Mouse (Mus musculus) embryonic facial prominence, embryonic 14.5 days (tissue): Measurements from ENCODE around the gene Peak1. TPM values are rescaled to one million over a fixed set of nuclear protein-coding genes. Genes with fewer than 3 reads are reported as not detected.
A peak's percentile ranks its signal among the peaks of the same experiment; 100 is the strongest.

Experiments used
- ATAC-seq: fragments of 200-750 bp; cut with Nextera tagmentation; 2 replicates; pipeline ENCODE4 v1.8.0; 2017; ENCODE audit warnings: low read depth, moderate number of reproducible peaks, moderate TSS enrichment
- DNase-seq: peaks from one replicate; pipeline ENCODE4 v3.0.0-alpha.2; 2015; ENCODE audit warnings: low spot score
- H3K27ac ChIP-seq: fragments of 300-500 bp; sonication (generic); replicated peaks from 2 replicates; pipeline ENCODE4 v1.5.1; 2014; ENCODE audit warnings: low read depth, mild to moderate bottlenecking, low read length, moderate library complexity
- H3K27me3 ChIP-seq: fragments of 300-500 bp; sonication (generic); replicated peaks from 2 replicates; pipeline ENCODE4 v1.6.1; 2014; ENCODE audit warnings: low read length; ENCODE audit not compliant: control insufficient read depth, insufficient read depth
- H3K36me3 ChIP-seq: fragments of 300-500 bp; sonication (generic); 2 replicates; pipeline ENCODE4 v1.6.1; 2014; ENCODE audit warnings: low read length, mixed read lengths; ENCODE audit not compliant: control insufficient read depth, insufficient read depth
- H3K4me1 ChIP-seq: fragments of 300-500 bp; sonication (generic); 2 replicates; pipeline ENCODE4 v1.6.1; 2014; ENCODE audit warnings: antibody characterized with exemption, low read length; ENCODE audit not compliant: control insufficient read depth, insufficient read depth
- H3K4me2 ChIP-seq: fragments of 300-500 bp; sonication (generic); 2 replicates; pipeline ENCODE4 v1.6.1; 2014; ENCODE audit warnings: low read depth, mild to moderate bottlenecking, low read length, moderate library complexity, mixed read lengths
- H3K4me3 ChIP-seq: fragments of 300-500 bp; sonication (generic); 2 replicates; pipeline ENCODE4 v1.5.1; 2014; ENCODE audit warnings: low read depth, mild to moderate bottlenecking, low read length
- H3K9ac ChIP-seq: fragments of 300-500 bp; sonication (generic); 2 replicates; pipeline ENCODE4 v1.6.1; 2014; ENCODE audit warnings: low read depth, mild to moderate bottlenecking, low read length, moderate library complexity, mixed read lengths
- H3K9me3 ChIP-seq: fragments of 300-500 bp; sonication (generic); 2 replicates; pipeline ENCODE4 v1.6.1; 2016; ENCODE audit warnings: low read length; ENCODE audit not compliant: control insufficient read depth
- WGBS: fragments of 180-500 bp; shearing (Covaris S2); extraction: QIAGEN DNeasy Blood & Tissue Kit; methylation state at CpG from one replicate; pipeline ENCODE4 v1.1.7; 2014; 5-methylcytosine and 5-hydroxymethylcytosine counted together
- polyA plus RNA-seq: library from polyadenylated mRNA; unstranded; fragments of >200 nt; fragmentation: Nextera tagmentation; extraction: Ambion mirVana; gene quantifications from 2 replicates; pipeline ENCODE4 v1.2.1, GENCODE M21; 2014

Gene Peak1
- polyA plus RNA-seq, 1 experiment from 2014 or later = 15.8 TPM

GRCm38 (mm10) chr9:56271326-56272246, 146.3 kb downstream of the Peak1 start:
- ATAC-seq = no peak
- Histone ChIP-seq H3K9ac (no peak overlapping the region), H3K9me3 (no peaks in the 10 kb centered on the region), H3K4me2 (no peak overlapping the region), H3K4me3 (no peak overlapping the region), H3K27me3 (no peaks in the 10 kb centered on the region), H3K27ac (no peak overlapping the region), H3K4me1 (no peaks in the 10 kb centered on the region), H3K36me3 (no peaks in the 10 kb centered on the region)
- no peak for DNase-seq
- 85% methylated on average over 21 of the region's 21 CpGs for WGBS

GRCm38 (mm10) chr9:56269101-56269500, 148.8 kb downstream of the Peak1 start:
- H3K9ac ChIP-seq = no peak overlapping the region
- no peaks in the 10 kb centered on the region for H3K9me3 ChIP-seq
- DNase-seq (no peak), ATAC-seq (no peak)
- WGBS = 66% methylated on average over 3 of the region's 3 CpGs
- no peaks in the 10 kb centered on the region for H3K36me3 ChIP-seq
- H3K4me1 ChIP-seq = no peaks in the 10 kb centered on the region; the same call in 1 of the 2 replicates
- no peaks in the 10 kb centered on the region for H3K27me3 ChIP-seq
- no peak overlapping the region for H3K4me3 ChIP-seq
- no peak overlapping the region for H3K27ac ChIP-seq
- H3K4me2 ChIP-seq = no peak overlapping the region

GRCm38 (mm10) chr9:56266200-56266815, 151.6 kb downstream of the Peak1 start:
- Histone ChIP-seq H3K4me2 (no peak overlapping the region), H3K36me3 (no peaks in the 10 kb centered on the region), H3K4me3 (no peak overlapping the region), H3K27ac (no peak overlapping the region), H3K27me3 (no peaks in the 10 kb centered on the region), H3K9ac (no peak overlapping the region), H3K9me3 (no peaks in the 10 kb centered on the region), H3K4me1 (no peaks in the 10 kb centered on the region; the same call in 1 of the 2 replicates)
- 88% methylated on average over 7 of the region's 7 CpGs for WGBS
- no peak for DNase-seq
- ATAC-seq = no peak

GRCm38 (mm10) chr9:56265460-56266199, 152.2 kb downstream of the Peak1 start:
- H3K27me3 ChIP-seq = no peaks in the 10 kb centered on the region
- no peak overlapping the region for H3K27ac ChIP-seq
- no peak for DNase-seq
- 73% methylated on average over 5 of the region's 5 CpGs for WGBS
- H3K4me2 ChIP-seq = no peak overlapping the region
- H3K36me3 ChIP-seq = no peaks in the 10 kb centered on the region
- no peaks in the 10 kb centered on the region; the same call in 1 of the 2 replicates for H3K4me1 ChIP-seq
- no peak overlapping the region for H3K4me3 ChIP-seq
- H3K9me3 ChIP-seq = peaks cover under 1% of the 10 kb centered on the region
- ATAC-seq = no peak
- no peak overlapping the region for H3K9ac ChIP-seq

- DNase-seq (peak; percentile 20), ATAC-seq (no peak)
- Histone ChIP-seq H3K27me3 (no peaks in the 10 kb centered on the region), H3K27ac (no peak overlapping the region), H3K4me1 (no peaks in the 10 kb centered on the region; the same call in 1 of the 2 replicates), H3K4me2 (no peak overlapping the region), H3K9me3 (peaks cover 6% of the 10 kb centered on the region), H3K4me3 (no peak overlapping the region), H3K36me3 (no peaks in the 10 kb centered on the region), H3K9ac (no peak overlapping the region)
- WGBS = 36% methylated on average over 8 of the region's 8 CpGs
These were observed 152.9 kb downstream of the Peak1 start for GRCm38 (mm10) chr9:56265022-56265360.

GRCm38 (mm10) chr9:56264308-56265021, 153.4 kb downstream of the Peak1 start:
- Histone ChIP-seq H3K36me3 (peaks cover 4% of the 10 kb centered on the region), H3K4me2 (no peak overlapping the region), H3K9me3 (peaks cover 6% of the 10 kb centered on the region), H3K27ac (no peak overlapping the region), H3K4me3 (no peak overlapping the region), H3K4me1 (no peaks in the 10 kb centered on the region; the same call in 1 of the 2 replicates), H3K9ac (no peak overlapping the region), H3K27me3 (no peaks in the 10 kb centered on the region)
- DNase-seq = peak; percentile 67
- WGBS = 43% methylated on average over 7 of the region's 7 CpGs
- ATAC-seq = no peak

- no peak for DNase-seq
- H3K9me3 ChIP-seq = peaks cover 6% of the 10 kb centered on the region
- peaks cover 11% of the 10 kb centered on the region for H3K36me3 ChIP-seq
- H3K27ac ChIP-seq = no peak overlapping the region
- H3K27me3 ChIP-seq = no peaks in the 10 kb centered on the region
- no peak overlapping the region for H3K4me2 ChIP-seq
- H3K4me3 ChIP-seq = no peak overlapping the region
- no peaks in the 10 kb centered on the region; the same call in 1 of the 2 replicates for H3K4me1 ChIP-seq
- no peak for ATAC-seq
- WGBS = 85% methylated on average over 1 of the region's 1 CpGs
- H3K9ac ChIP-seq = no peak overlapping the region
These were observed 154.8 kb downstream of the Peak1 start for GRCm38 (mm10) chr9:56263055-56263454.

GRCm38 (mm10) chr9:56260495-56261136, 157.3 kb downstream of the Peak1 start:
- no peak overlapping the region for H3K27ac ChIP-seq
- H3K9me3 ChIP-seq = peaks cover 6% of the 10 kb centered on the region
- H3K27me3 ChIP-seq = no peaks in the 10 kb centered on the region
- H3K4me1 ChIP-seq = no peaks in the 10 kb centered on the region; the same call in 1 of the 2 replicates
- peaks cover 11% of the 10 kb centered on the region for H3K36me3 ChIP-seq
- DNase-seq (no peak), ATAC-seq (no peak)
- H3K9ac ChIP-seq = no peak overlapping the region
- no peak overlapping the region for H3K4me2 ChIP-seq
- 82% methylated on average over 14 of the region's 14 CpGs for WGBS
- H3K4me3 ChIP-seq = no peak overlapping the region
